Mouse (Mus musculus): ENCODE data around the gene Psmd11.

DNA sequence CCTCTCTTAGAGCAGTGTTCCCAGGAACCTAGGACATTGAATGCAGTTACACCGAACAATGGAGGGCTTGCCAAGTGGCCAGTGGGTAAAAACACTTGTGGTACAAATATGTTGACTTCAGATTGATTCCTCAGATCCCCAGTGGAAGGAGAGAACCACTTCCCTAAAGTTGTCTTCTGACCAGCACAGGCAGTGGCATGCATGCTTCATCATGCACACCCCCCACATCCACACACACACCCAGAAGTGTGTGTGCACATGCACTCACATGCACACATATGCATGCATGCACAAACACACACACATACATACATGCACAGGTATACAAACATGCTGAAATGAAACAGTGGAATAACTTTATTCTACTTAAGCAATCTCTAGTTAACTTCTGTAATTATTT, 8.7 kb upstream of the Psmd11 start:
- TF ChIP-seq POLR2A (IDR thresholded peaks at IDR 0.05; ENCODE audit: borderline replicate concordance, control insufficient read depth, low read depth, low read length) (no peak), CTCF (IDR thresholded peaks at IDR 0.05; ENCODE audit: control insufficient read depth, insufficient read depth, low read length) (no peak)

Measured in bone marrow, adult 2 months (tissue).